Mouse (Mus musculus) testis, adult 2 months (tissue): ENCODE results near the gene Gm40460.
"Not testable (repeated sequence)": the region's sequence is repeated elsewhere in the genome, so short reads cannot be mapped to it uniquely, and the experiment has no call there.

Experiments used
- CTCF ChIP-seq: fragments of 200-500 bp; IDR thresholded peaks from 2 replicates; pipeline ENCODE4 v1.5.1; 2012; ENCODE audit warnings: low read depth, mild to moderate bottlenecking, inconsistent platforms, low read length, moderate library complexity; ENCODE audit not compliant: control insufficient read depth, insufficient read depth, insufficient replicate concordance
- POLR2A ChIP-seq: fragments of 200-500 bp; IDR thresholded peaks from 2 replicates; pipeline ENCODE4 v1.6.1; 2012; ENCODE audit warnings: low read depth, mild to moderate bottlenecking, inconsistent platforms, low read length, moderate library complexity; ENCODE audit not compliant: control insufficient read depth

DNA sequence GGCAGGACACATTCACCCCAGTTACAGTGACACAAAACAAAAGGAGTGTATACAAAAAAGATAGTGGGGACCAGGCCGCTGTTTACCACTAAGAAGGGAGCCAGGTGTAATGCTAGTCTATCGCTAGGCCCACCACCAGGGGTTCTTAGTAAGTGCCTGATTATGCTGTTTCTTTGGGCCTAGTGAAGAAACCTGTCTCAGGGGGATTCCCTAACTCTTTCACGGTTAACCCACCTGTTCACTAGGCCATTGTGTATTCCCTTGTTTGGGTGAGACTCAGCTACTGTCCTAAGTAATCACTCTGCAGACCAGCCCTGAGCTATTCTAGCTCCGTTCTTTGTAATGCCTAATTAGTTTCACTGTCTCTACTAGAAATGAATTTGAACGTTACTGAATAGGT, 34.0 kb downstream of the Gm40460 start:
- TF ChIP-seq CTCF, POLR2A: not testable (repeated sequence)
